Mouse (Mus musculus) heart, adult 2 months (tissue): ENCODE measurements around the gene D630039A03Rik. TPM values are rescaled to one million over a fixed set of nuclear protein-coding genes. Genes with fewer than 3 reads are reported as not detected.

Source experiments
- DNase-seq, 2 experiments: peaks; one replicate each; pipeline ENCODE4 v3.0.0; 2021
- H3K27ac ChIP-seq: fragments of 200-600 bp; 2 replicates; pipeline ENCODE4 v1.8.1; 2022
- H3K27me3 ChIP-seq: fragments of 200-500 bp; 2 replicates; pipeline ENCODE4 v1.6.1; 2012; ENCODE audit warnings: mild to moderate bottlenecking, low read length, inconsistent platforms, mixed read lengths; ENCODE audit not compliant: control insufficient read depth, insufficient read depth
- H3K36me3 ChIP-seq: fragments of 200-500 bp; 2 replicates; pipeline ENCODE4 v1.6.1; 2012; ENCODE audit warnings: low read length, inconsistent platforms; ENCODE audit not compliant: control insufficient read depth, insufficient read depth
- H3K4me1 ChIP-seq: fragments of 200-500 bp; 2 replicates; pipeline ENCODE4 v1.6.1; 2011; ENCODE audit warnings: low read length; ENCODE audit not compliant: control insufficient read depth, insufficient read depth
- H3K4me3 ChIP-seq: fragments of 200-600 bp; 2 replicates; pipeline ENCODE4 v1.8.1; 2022
- H3K79me2 ChIP-seq: fragments of 200-500 bp; replicated peaks from 2 replicates; pipeline ENCODE4 v1.6.1; 2012; ENCODE audit warnings: mild to moderate bottlenecking, inconsistent platforms, low read length, moderate library complexity, mixed read lengths; ENCODE audit not compliant: control insufficient read depth, insufficient read depth
- H3K9ac ChIP-seq: fragments of 200-500 bp; 2 replicates; pipeline ENCODE4 v1.6.1; 2012; ENCODE audit warnings: low read depth, mild to moderate bottlenecking, control low read depth, inconsistent platforms, low read length, mixed read lengths
- CTCF ChIP-seq: fragments of 200-600 bp; IDR thresholded peaks from 2 replicates; pipeline ENCODE4 v1.8.1; 2022; ENCODE audit warnings: antibody characterized with exemption, mild to moderate bottlenecking, moderate library complexity
- EP300 ChIP-seq: fragments of 200-500 bp; IDR thresholded peaks from 2 replicates; pipeline ENCODE4 v1.6.1; 2011; ENCODE audit warnings: low read depth, low read length, control low read depth; ENCODE audit not compliant: insufficient read depth
- POLR2A ChIP-seq: fragments of 200-500 bp; IDR thresholded peaks from 2 replicates; pipeline ENCODE4 v1.6.1; 2011; ENCODE audit warnings: mild to moderate bottlenecking, low read depth, low read length, control low read depth; ENCODE audit not compliant: insufficient read depth
- WGBS: fragments of 180-500 bp; shearing (Covaris S2); methylation state at CpG from one replicate; pipeline ENCODE4 v1.1.7; 2018; 5-methylcytosine and 5-hydroxymethylcytosine counted together
- intact Hi-C: fragments of 180-260 bp; cut with DNase I; formaldehyde crosslinking; loops from one replicate; pipeline ENCODE4 v1.15.1; 2025
- polyA plus RNA-seq: library from polyadenylated mRNA; depleted of rRNA; stranded (reverse); fragments of >200 nt; gene quantifications from 2 replicates; pipeline ENCODE4 v1.2.3, GENCODE M21; 2012; rRNA removed
- total RNA-seq, 2 experiments: library from RNA; stranded (reverse); gene quantifications; 2 replicates each; pipeline ENCODE4 v1.2.3; 2021

D630039A03Rik gene
- total and polyA plus RNA-seq, 3 experiments = 0.13 to 0.31 (median 0.27) TPM

DNA sequence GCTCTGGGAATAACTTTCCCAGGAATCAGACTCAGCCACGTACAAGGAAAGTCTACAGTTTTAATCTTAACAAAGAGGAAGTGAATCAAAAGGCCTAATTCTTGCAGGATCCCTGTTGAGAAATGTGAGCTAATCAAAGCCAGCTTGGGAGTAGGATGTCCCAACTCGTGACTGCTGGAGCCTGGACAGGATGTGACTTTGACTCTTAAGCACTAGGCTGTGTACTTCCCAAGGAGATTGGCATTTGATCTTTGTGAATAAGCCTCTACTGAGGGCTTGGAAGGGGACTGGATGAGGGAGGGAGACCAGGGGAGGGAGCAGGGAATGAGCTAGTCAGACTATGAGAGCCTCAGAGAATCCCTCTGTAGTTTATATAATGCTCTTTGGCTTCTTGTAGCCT, 50.0 kb downstream of the D630039A03Rik start:
- H3K27me3 ChIP-seq = no peaks in the 10 kb centered on the region
- H3K79me2 ChIP-seq = peaks cover 3% of the 10 kb centered on the region; the same call in 1 of the 2 replicates
- 7% methylated on average over 2 of the region's 2 CpGs for WGBS
- H3K4me1 ChIP-seq = peaks cover 30% of the 10 kb centered on the region
- DNase-seq = peak; percentile 39 to 70
- H3K36me3 ChIP-seq = peaks cover 40% of the 10 kb centered on the region
- intact Hi-C loops = no loop called here
- peak overlapping the region; percentile 71 for H3K27ac ChIP-seq
- TF ChIP-seq EP300 (peak; percentile 84; the same call in 1 of the 2 replicates), CTCF (no peak)
- H3K9ac ChIP-seq = no peak overlapping the region
- H3K4me3 ChIP-seq = no peak overlapping the region

DNA sequence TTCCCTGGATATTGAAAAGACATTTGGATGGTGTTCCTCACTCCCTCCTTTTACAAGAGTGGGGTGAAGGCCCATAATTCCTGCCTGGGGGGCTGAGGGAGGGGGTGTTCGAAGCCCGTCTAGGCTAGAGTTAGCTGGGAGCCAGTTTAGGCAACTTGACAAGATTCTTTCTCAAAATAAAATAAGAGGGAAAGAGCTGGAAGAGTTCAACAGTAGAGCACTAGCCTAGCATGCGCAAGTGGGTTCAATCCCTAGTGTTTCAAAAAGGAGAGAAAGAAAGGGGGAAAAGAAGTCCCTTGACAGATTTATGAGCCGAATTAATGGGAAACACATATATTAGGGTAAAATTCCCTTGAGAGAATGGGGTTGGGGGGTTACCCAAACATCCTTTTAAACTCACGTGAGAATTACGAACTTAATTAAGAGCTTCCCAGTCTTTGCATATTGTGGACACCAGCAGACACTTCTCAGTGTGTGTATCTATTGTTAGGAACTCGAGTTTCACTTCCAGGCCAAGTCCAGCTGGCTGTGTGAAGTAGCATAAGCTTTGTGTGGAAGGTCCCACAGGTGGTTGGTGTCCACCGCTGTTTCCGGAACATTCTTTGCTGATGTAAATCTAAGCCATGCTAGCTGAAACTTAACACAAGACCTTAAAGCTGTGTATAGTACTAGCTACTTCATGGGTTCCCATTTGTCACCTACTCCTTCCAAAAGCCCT, 53.7 kb downstream of the D630039A03Rik start:
- 42% methylated on average over 9 of the region's 9 CpGs for WGBS
- H3K4me1 ChIP-seq = peaks cover 40% of the 10 kb centered on the region
- H3K27ac ChIP-seq = peak overlapping the region; percentile 62
- H3K9ac ChIP-seq = no peak overlapping the region
- TF ChIP-seq EP300 = no peak
- intact Hi-C loops = loop anchor here (2.0 to 5.0 kb wide), 3 partner anchors 16 to 80 kb away; no protein-coding TSS in a partner anchor
- no peaks in the 10 kb centered on the region for H3K27me3 ChIP-seq
- no peak for DNase-seq
- peaks cover 3% of the 10 kb centered on the region for H3K79me2 ChIP-seq
- peaks cover 63% of the 10 kb centered on the region for H3K36me3 ChIP-seq
- H3K4me3 ChIP-seq = no peak overlapping the region

DNA sequence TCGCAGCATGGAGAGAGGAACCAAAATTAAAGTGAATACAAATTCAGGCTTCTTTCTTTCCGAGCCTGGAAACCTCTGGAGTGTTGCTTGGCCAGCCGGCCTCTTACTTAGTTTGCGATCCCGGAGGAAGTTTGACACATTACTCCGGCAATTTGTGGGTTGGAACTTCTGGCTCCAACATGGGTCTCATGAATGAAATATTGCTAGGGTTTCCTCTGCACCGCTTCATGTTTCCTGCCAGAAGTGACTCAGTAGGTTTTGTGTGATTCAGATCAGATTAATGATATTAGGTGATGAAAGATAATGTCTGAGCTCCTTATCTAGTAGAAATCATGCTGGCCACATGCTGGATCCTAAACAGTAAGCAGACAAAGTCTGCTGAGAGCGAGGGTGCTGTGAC, 54.2 kb downstream of the D630039A03Rik start:
- Histone ChIP-seq H3K27ac (peak overlapping the region; percentile 62), H3K9ac (no peak overlapping the region), H3K4me3 (no peak overlapping the region), H3K79me2 (peaks cover 4% of the 10 kb centered on the region), H3K4me1 (peaks cover 41% of the 10 kb centered on the region), H3K36me3 (peaks cover 65% of the 10 kb centered on the region), H3K27me3 (no peaks in the 10 kb centered on the region)
- intact Hi-C loops = loop anchor here (2.0 to 5.0 kb wide), 4 partner anchors 15 to 189 kb away; no protein-coding TSS in a partner anchor
- DNase-seq = peak; percentile 23 to 34
- 33% methylated on average over 8 of the region's 8 CpGs for whole genome bisulfite sequencing
- TF ChIP-seq EP300 = no peak
- TF ChIP-seq POLR2A = no peak
- TF ChIP-seq CTCF = no peak

DNA sequence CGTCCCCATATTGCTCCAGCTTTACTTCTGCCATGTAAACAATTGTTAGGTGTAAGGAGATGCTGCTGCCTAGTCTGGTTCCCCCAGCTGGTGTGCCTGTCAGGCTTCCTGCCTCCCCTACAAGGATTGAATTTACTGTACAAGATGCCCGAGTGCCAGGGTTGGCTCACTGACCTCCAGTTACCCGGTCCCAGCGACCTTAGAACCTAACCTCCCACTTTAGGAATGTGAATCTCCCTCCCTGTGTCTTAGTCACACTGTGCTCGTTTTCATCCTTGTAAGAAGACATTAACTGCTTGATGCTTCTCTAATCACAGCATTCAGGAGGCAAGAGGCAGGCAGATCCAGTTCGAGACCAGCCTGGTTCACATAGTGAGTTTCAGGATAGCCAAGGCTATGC, 54.9 kb downstream of the D630039A03Rik start:
- TF ChIP-seq POLR2A (no peak), CTCF (no peak), EP300 (no peak)
- H3K4me1 ChIP-seq = peaks cover 40% of the 10 kb centered on the region
- WGBS = 47% methylated on average over 6 of the region's 6 CpGs

DNA sequence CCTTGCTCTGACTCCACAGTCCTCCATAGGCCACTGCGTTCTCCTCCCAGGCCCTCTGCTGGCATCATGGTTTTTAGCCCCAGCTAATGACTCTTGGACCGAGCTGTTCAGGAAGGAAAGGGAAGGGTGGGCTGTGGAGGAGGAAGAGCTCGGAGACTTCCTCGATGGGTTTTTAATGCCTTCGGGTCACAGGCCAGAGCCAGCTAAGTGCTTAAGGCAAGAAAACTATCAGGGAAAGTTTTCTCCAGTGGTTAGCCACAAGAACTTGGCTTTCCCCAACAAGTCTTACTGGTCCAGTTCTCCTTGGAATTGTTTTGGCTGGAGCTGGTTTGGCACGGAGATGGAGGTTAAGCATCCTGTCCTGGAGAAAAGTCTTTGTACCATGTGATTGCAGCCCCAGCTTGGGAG, 55.9 kb downstream of the D630039A03Rik start:
- Histone ChIP-seq H3K4me3 (no peak overlapping the region), H3K27ac (peak overlapping the region; percentile 71), H3K36me3 (peaks cover 60% of the 10 kb centered on the region), H3K9ac (no peak overlapping the region), H3K27me3 (no peaks in the 10 kb centered on the region), H3K4me1 (peaks cover 35% of the 10 kb centered on the region), H3K79me2 (peaks cover 3% of the 10 kb centered on the region)
- TF ChIP-seq POLR2A = peak; percentile 43; the same call in 1 of the 2 replicates
- TF ChIP-seq CTCF = peak; percentile 62
- peak; percentile 59; the same call in 1 of the 2 replicates for TF ChIP-seq EP300
- intact Hi-C loops = loop anchor here (2.0 to 5.0 kb wide), 3 partner anchors 42 to 187 kb away; no protein-coding TSS in a partner anchor
- peak; percentile 67 to 84 for DNase-seq
- WGBS = 31% methylated on average over 6 of the region's 6 CpGs

More for the DNA sequence above, 54.9 kb downstream of the D630039A03Rik start:
- Histone ChIP-seq H3K79me2 (peaks cover 3% of the 10 kb centered on the region), H3K27ac (peak overlapping the region; percentile 71), H3K27me3 (no peaks in the 10 kb centered on the region), H3K9ac (peak overlapping the region; percentile 11; the same call in 1 of the 2 replicates), H3K36me3 (peaks cover 64% of the 10 kb centered on the region), H3K4me3 (no peak overlapping the region)
- peak in 1 of 2 experiments; percentile 17 for DNase-seq
- intact Hi-C loops = loop anchor here (2.0 to 5.0 kb wide), 3 partner anchors 41 to 188 kb away; no protein-coding TSS in a partner anchor

Other genes with a start within 250 kb of the D630039A03Rik start
- 100 to 1,000 TPM in 1 of 2 experiments, 10 to 100 TPM in 1; 86.4 to 106 TPM for gene Akap2, start 198.6 kb downstream of the D630039A03Rik start, total RNA-seq
- 72.4 and 95.9 TPM in 2 replicates for gene Akap2, start 198.6 kb downstream of the D630039A03Rik start, polyA plus RNA-seq
- 100 to 1,000 TPM; 108 to 119 TPM for gene Txn1, start 40.1 kb upstream of the D630039A03Rik start, total RNA-seq
- 76.5 and 91.7 TPM in 2 replicates for gene Txn1, start 40.1 kb upstream of the D630039A03Rik start, polyA plus RNA-seq
- not detected for gene Txndc8, start 92.8 kb upstream of the D630039A03Rik start, total RNA-seq
- not detected in 2 replicates for gene Txndc8, start 92.8 kb upstream of the D630039A03Rik start, polyA plus RNA-seq